Mouse (Mus musculus): Measurements from ENCODE around the gene Plac8. TPM values are rescaled to one million over a fixed set of nuclear protein-coding genes. Genes with fewer than 3 reads are reported as not detected.

The Plac8 gene
- polyA plus RNA-seq (2014; fragmentation: Nextera tagmentation; extraction: Ambion mirVana), result 34.0 and 34.3 TPM in 2 replicates

DNA sequence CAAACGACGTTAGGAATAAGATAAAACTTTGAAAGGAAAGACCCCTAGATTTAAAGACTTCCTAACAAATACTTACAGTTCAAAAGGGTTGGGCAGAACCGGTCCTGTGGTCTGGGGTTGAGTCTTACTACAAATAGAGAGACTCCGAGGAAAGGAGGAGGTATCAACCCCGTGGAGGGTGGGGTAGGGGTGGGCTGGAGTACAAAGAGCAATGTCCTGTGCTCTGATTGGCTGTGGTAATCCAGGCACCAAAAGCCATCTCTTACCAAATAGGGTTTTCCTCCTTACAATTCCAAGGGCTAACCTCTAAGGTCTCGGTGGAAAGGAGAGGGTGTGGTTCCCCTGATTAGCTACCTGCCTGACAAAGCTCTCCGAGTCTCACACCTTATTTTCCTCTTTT, at the start of gene Plac8:
Gene Plac8 (minus strand): TSS at position 177 of the 400 bp plus-strand sequence.
- DNase-seq (ENCODE audit: low spot score), result no peak
- H3K27ac ChIP-seq (ENCODE audit: low read depth, low read length), result no peak within 1 kb of the TSS
- H3K9me3 ChIP-seq (ENCODE audit: control insufficient read depth, low read length), result no peaks in the 10 kb centered on the region
- H3K4me2 ChIP-seq, result peak within 1 kb of the TSS; percentile 34
- WGBS, result 19% methylated on average over 7 of the region's 7 CpGs
- no peak for ATAC-seq (replicated peaks; ENCODE audit: low FRiP score)
- no peak within 1 kb of the TSS for H3K4me3 ChIP-seq (ENCODE audit: low read depth, low read length)
- H3K4me1 ChIP-seq (replicated peaks; ENCODE audit: control insufficient read depth, insufficient read depth, low read length), result peaks cover 22% of the 10 kb centered on the region
- no peak within 1 kb of the TSS for H3K9ac ChIP-seq (ENCODE audit: low read depth, low read length)
- H3K27me3 ChIP-seq (replicated peaks; ENCODE audit: control insufficient read depth, insufficient read depth, low read length), result no peaks in the 10 kb centered on the region
- no peaks in the 10 kb centered on the region for H3K36me3 ChIP-seq (ENCODE audit: control insufficient read depth, insufficient read depth, low read length)

GRCm38 (mm10) chr5:100620952-100621351, 48.9 kb upstream of the Plac8 start:
- no peaks in the 10 kb centered on the region for H3K9me3 ChIP-seq (ENCODE audit: control insufficient read depth, low read length)
- H3K4me3 ChIP-seq (ENCODE audit: low read depth, low read length), result no peak overlapping the region
- no peak overlapping the region for H3K9ac ChIP-seq (ENCODE audit: low read depth, low read length)
- ATAC-seq (replicated peaks; ENCODE audit: low FRiP score) (no peak), DNase-seq (ENCODE audit: low spot score) (no peak)
- H3K4me1 ChIP-seq (replicated peaks; ENCODE audit: control insufficient read depth, insufficient read depth, low read length), result peaks cover 9% of the 10 kb centered on the region
- 67% methylated on average over 9 of the region's 9 CpGs for WGBS
- H3K27me3 ChIP-seq (replicated peaks; ENCODE audit: control insufficient read depth, insufficient read depth, low read length), result no peaks in the 10 kb centered on the region
- H3K4me2 ChIP-seq, result no peak overlapping the region
- no peaks in the 10 kb centered on the region for H3K36me3 ChIP-seq (ENCODE audit: control insufficient read depth, insufficient read depth, low read length)
- H3K27ac ChIP-seq (ENCODE audit: low read depth, low read length), result no peak overlapping the region

GRCm38 (mm10) chr5:100619586-100620275, 47.7 kb upstream of the Plac8 start:
- Histone ChIP-seq H3K4me1 (replicated peaks; ENCODE audit: control insufficient read depth, insufficient read depth, low read length) (peaks cover 2% of the 10 kb centered on the region), H3K9ac (ENCODE audit: low read depth, low read length) (no peak overlapping the region), H3K4me2 (no peak overlapping the region), H3K27me3 (replicated peaks; ENCODE audit: control insufficient read depth, insufficient read depth, low read length) (no peaks in the 10 kb centered on the region), H3K9me3 (ENCODE audit: control insufficient read depth, low read length) (no peaks in the 10 kb centered on the region), H3K4me3 (ENCODE audit: low read depth, low read length) (no peak overlapping the region), H3K27ac (ENCODE audit: low read depth, low read length) (no peak overlapping the region), H3K36me3 (ENCODE audit: control insufficient read depth, insufficient read depth, low read length) (no peaks in the 10 kb centered on the region)
- ATAC-seq (replicated peaks; ENCODE audit: low FRiP score) (no peak), DNase-seq (ENCODE audit: low spot score) (no peak)
- 88% methylated on average over 15 of the region's 15 CpGs for WGBS

- no peak overlapping the region for H3K4me2 ChIP-seq
- H3K4me3 ChIP-seq (ENCODE audit: low read depth, low read length), result no peak overlapping the region
- no peaks in the 10 kb centered on the region for H3K9me3 ChIP-seq (ENCODE audit: control insufficient read depth, low read length)
- no peaks in the 10 kb centered on the region for H3K36me3 ChIP-seq (ENCODE audit: control insufficient read depth, insufficient read depth, low read length)
- no peak for DNase-seq (ENCODE audit: low spot score)
- no peak for ATAC-seq (replicated peaks; ENCODE audit: low FRiP score)
- H3K27me3 ChIP-seq (replicated peaks; ENCODE audit: control insufficient read depth, insufficient read depth, low read length), result no peaks in the 10 kb centered on the region
- H3K27ac ChIP-seq (ENCODE audit: low read depth, low read length), result no peak overlapping the region
- no peaks in the 10 kb centered on the region for H3K4me1 ChIP-seq (replicated peaks; ENCODE audit: control insufficient read depth, insufficient read depth, low read length)
- WGBS, result 79% methylated on average over 17 of the region's 17 CpGs
- H3K9ac ChIP-seq (ENCODE audit: low read depth, low read length), result no peak overlapping the region
Observed at GRCm38 (mm10) chr5:100613896-100614768, 42.1 kb upstream of the Plac8 start.

- H3K4me3 ChIP-seq (ENCODE audit: low read depth, low read length), result no peak overlapping the region
Observed at GRCm38 (mm10) chr5:100607868-100608267, 35.8 kb upstream of the Plac8 start.

GRCm38 (mm10) chr5:100607090-100607762, 35.2 kb upstream of the Plac8 start:
- ATAC-seq (replicated peaks; ENCODE audit: low FRiP score), result no peak
- Histone ChIP-seq H3K4me2 (no peak overlapping the region), H3K27ac (ENCODE audit: low read depth, low read length) (no peak overlapping the region), H3K27me3 (replicated peaks; ENCODE audit: control insufficient read depth, insufficient read depth, low read length) (no peaks in the 10 kb centered on the region), H3K9me3 (ENCODE audit: control insufficient read depth, low read length) (no peaks in the 10 kb centered on the region), H3K36me3 (ENCODE audit: control insufficient read depth, insufficient read depth, low read length) (no peaks in the 10 kb centered on the region), H3K4me3 (ENCODE audit: low read depth, low read length) (no peak overlapping the region), H3K4me1 (replicated peaks; ENCODE audit: control insufficient read depth, insufficient read depth, low read length) (peaks cover 10% of the 10 kb centered on the region), H3K9ac (ENCODE audit: low read depth, low read length) (no peak overlapping the region)
- DNase-seq (ENCODE audit: low spot score), result no peak
- 66% methylated on average over 4 of the region's 4 CpGs for WGBS

More at GRCm38 (mm10) chr5:100607868-100608267, 35.8 kb upstream of the Plac8 start:
- no peak for DNase-seq (ENCODE audit: low spot score)
- 42% methylated on average over 9 of the region's 9 CpGs for WGBS
- H3K9me3 ChIP-seq (ENCODE audit: control insufficient read depth, low read length), result no peaks in the 10 kb centered on the region
- H3K36me3 ChIP-seq (ENCODE audit: control insufficient read depth, insufficient read depth, low read length), result no peaks in the 10 kb centered on the region
- H3K27ac ChIP-seq (ENCODE audit: low read depth, low read length), result no peak overlapping the region
- H3K4me2 ChIP-seq, result peak overlapping the region; percentile 33
- H3K4me1 ChIP-seq (replicated peaks; ENCODE audit: control insufficient read depth, insufficient read depth, low read length), result peaks cover 10% of the 10 kb centered on the region
- H3K9ac ChIP-seq (ENCODE audit: low read depth, low read length), result no peak overlapping the region
- no peaks in the 10 kb centered on the region for H3K27me3 ChIP-seq (replicated peaks; ENCODE audit: control insufficient read depth, insufficient read depth, low read length)
- 0 out of 2 replicates have a peak, but pooled peaks have one; percentile 34 for ATAC-seq (replicated peaks; ENCODE audit: low FRiP score)

- ATAC-seq (replicated peaks; ENCODE audit: low FRiP score) (no peak), DNase-seq (ENCODE audit: low spot score) (no peak)
- H3K4me3 ChIP-seq (ENCODE audit: low read depth, low read length), result no peak overlapping the region
- H3K4me2 ChIP-seq, result 0 out of 2 replicates have a peak overlapping the region, but pooled peaks have one; percentile 8
- 81% methylated on average over 9 of the region's 9 CpGs for WGBS
- peaks cover 10% of the 10 kb centered on the region for H3K4me1 ChIP-seq (replicated peaks; ENCODE audit: control insufficient read depth, insufficient read depth, low read length)
- no peak overlapping the region for H3K27ac ChIP-seq (ENCODE audit: low read depth, low read length)
- H3K36me3 ChIP-seq (ENCODE audit: control insufficient read depth, insufficient read depth, low read length), result no peaks in the 10 kb centered on the region
- no peak overlapping the region for H3K9ac ChIP-seq (ENCODE audit: low read depth, low read length)
- H3K27me3 ChIP-seq (replicated peaks; ENCODE audit: control insufficient read depth, insufficient read depth, low read length), result no peaks in the 10 kb centered on the region
- no peaks in the 10 kb centered on the region for H3K9me3 ChIP-seq (ENCODE audit: control insufficient read depth, low read length)
Observed at GRCm38 (mm10) chr5:100605828-100606229, 33.8 kb upstream of the Plac8 start.

DNA sequence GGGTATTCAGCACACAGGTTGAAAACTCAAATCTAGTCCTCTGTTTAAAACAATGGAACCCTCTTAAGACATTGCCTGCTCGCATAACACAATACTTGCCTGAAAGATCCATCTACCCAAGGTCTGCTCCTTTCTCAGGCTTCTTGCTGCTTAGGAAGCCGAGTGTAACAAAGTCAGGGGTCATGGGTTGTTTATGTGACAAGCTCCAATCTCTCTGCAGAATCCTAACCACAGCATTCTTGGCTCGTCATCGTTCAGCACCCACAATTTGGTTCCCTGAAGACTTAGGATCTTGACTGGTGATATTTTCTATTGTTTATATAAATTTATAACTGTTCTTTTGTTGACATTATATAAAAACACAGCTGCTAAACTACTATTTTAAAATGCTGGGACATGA, 32.0 kb upstream of the Plac8 start:
- H3K27ac ChIP-seq (ENCODE audit: low read depth, low read length), result no peak overlapping the region
- H3K4me3 ChIP-seq (ENCODE audit: low read depth, low read length), result no peak overlapping the region
- WGBS, result 49% methylated on average over 4 of the region's 4 CpGs
- DNase-seq (ENCODE audit: low spot score), result no peak
- no peak for ATAC-seq (replicated peaks; ENCODE audit: low FRiP score)
- no peaks in the 10 kb centered on the region for H3K9me3 ChIP-seq (ENCODE audit: control insufficient read depth, low read length)
- H3K9ac ChIP-seq (ENCODE audit: low read depth, low read length), result no peak overlapping the region
- H3K4me2 ChIP-seq, result no peak overlapping the region
- peaks cover 16% of the 10 kb centered on the region for H3K4me1 ChIP-seq (replicated peaks; ENCODE audit: control insufficient read depth, insufficient read depth, low read length)
- H3K27me3 ChIP-seq (replicated peaks; ENCODE audit: control insufficient read depth, insufficient read depth, low read length), result no peaks in the 10 kb centered on the region
- no peaks in the 10 kb centered on the region for H3K36me3 ChIP-seq (ENCODE audit: control insufficient read depth, insufficient read depth, low read length)
